ENCODE assay signal across 8 mouse cellular contexts in the genomic region with DNA sequence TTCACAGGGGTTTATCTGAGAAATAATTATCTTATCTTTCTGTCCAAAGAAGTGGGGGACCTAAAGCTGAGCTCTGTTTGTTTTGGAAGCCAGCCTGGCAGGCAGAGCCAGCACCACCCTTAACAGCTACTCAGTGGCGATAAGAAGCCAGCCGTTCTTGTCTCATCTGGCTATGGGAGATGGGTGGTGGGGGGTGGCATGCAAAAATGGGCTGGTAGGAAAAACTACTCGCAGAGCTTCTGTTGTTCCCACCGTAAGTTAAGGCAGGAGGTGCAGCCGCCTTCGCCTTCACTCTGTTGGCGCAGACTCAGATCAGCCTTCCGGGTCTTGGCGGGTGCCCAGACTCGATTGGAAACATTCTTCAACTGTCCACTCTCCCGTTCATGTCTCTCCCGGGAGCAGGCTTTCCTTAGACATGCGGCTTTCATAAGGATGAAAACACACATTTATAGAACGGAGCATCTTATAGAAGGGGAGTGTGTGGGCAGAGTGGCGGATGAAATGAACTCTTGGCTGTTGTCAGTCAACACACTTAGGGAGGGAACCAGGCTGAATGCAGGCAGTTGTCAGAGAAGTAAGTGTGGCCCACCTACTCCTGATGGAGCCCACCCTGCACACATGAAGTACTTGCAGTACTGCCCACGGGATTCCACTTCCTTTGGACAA.
DNase-seq lines count a peak whose midpoint lies in the region; ATAC-seq and TF ChIP-seq lines count a peak whose summit lies in the region.

No protein-coding gene starts in this region.

- no peak for TF ChIP-seq CTCF in cerebellum, adult 2 months (IDR thresholded peaks at IDR 0.05; ENCODE audit: borderline replicate concordance, insufficient read depth, low read depth, low read length)

- TF ChIP-seq POLR2A in cerebellum, adult 2 months (IDR thresholded peaks at IDR 0.05; ENCODE audit: borderline replicate concordance, insufficient read depth, low read length): no peak

- H3K27ac ChIP-seq in cerebellum, adult 2 months (ENCODE audit: insufficient read depth, low read length): no peak overlapping the region
- H3K27ac ChIP-seq in midbrain, embryonic 15.5 days: no peak overlapping the region
- no peak overlapping the region for H3K27ac ChIP-seq in midbrain, embryonic 14.5 days (replicated peaks; ENCODE audit: low read depth, low read length)

- H3K9me3 ChIP-seq in midbrain, embryonic 15.5 days: no peaks in the 10 kb centered on the region
- H3K9me3 ChIP-seq in midbrain, embryonic 14.5 days (ENCODE audit: control insufficient read depth, low read length): no peaks in the 10 kb centered on the region

- H3K4me3 ChIP-seq in cerebellum, adult 2 months (replicated peaks; ENCODE audit: insufficient read depth, low read depth, low read length): peak overlapping the region; percentile 10
- no peak overlapping the region for H3K4me3 ChIP-seq in midbrain, embryonic 15.5 days
- H3K4me3 ChIP-seq in midbrain, embryonic 14.5 days (replicated peaks; ENCODE audit: low read depth, low read length): no peak overlapping the region

- no peaks in the 10 kb centered on the region for H3K27me3 ChIP-seq in cerebellum, adult 2 months (ENCODE audit: control insufficient read depth, insufficient read depth, low read length)
- no peaks in the 10 kb centered on the region for H3K27me3 ChIP-seq in midbrain, embryonic 15.5 days (replicated peaks)
- no peaks in the 10 kb centered on the region for H3K27me3 ChIP-seq in midbrain, embryonic 14.5 days (ENCODE audit: control insufficient read depth, insufficient read depth, low read length)

- H3K4me2 ChIP-seq in midbrain, embryonic 15.5 days: peak overlapping the region; percentile 9; the same call in 1 of the 2 replicates
- H3K4me2 ChIP-seq in midbrain, embryonic 14.5 days (ENCODE audit: low read length): no peak overlapping the region

- DNase-seq in cerebellum, adult 2 months: peak; percentile 20 to 23
- DNase-seq in cerebellum, adult 18-20 months: no peak
- no peak for DNase-seq in midbrain, embryonic 14.5 days
- peak; percentile 72 for DNase-seq in heart, postnatal 4 days
- DNase-seq in lung, postnatal 14 days: peak; percentile 51
- DNase-seq in embryo, embryonic 9.5 days (ENCODE audit: extremely low spot score): no peak
- DNase-seq in thymus, postnatal 14 days: no peak

- H3K4me1 ChIP-seq in cerebellum, adult 2 months (ENCODE audit: control insufficient read depth, insufficient read depth, low read length): 0 out of 2 replicates have a peak, but pooled peaks cover 3% of the 10 kb centered on the region
- peaks cover 7% of the 10 kb centered on the region; the same call in 1 of the 2 replicates for H3K4me1 ChIP-seq in midbrain, embryonic 15.5 days
- 0 out of 2 replicates have a peak, but pooled peaks cover 3% of the 10 kb centered on the region for H3K4me1 ChIP-seq in midbrain, embryonic 14.5 days (ENCODE audit: control insufficient read depth, insufficient read depth, low read length)

- no peak overlapping the region for H3K9ac ChIP-seq in midbrain, embryonic 15.5 days
- H3K9ac ChIP-seq in midbrain, embryonic 14.5 days (replicated peaks; ENCODE audit: low read length): no peak overlapping the region

- 9% methylated on average over 16 of the region's 16 CpGs for WGBS in cerebellum, adult 2 months
- WGBS in midbrain, embryonic 15.5 days: 66% methylated on average over 16 of the region's 16 CpGs
- 79% methylated on average over 16 of the region's 16 CpGs for WGBS in midbrain, embryonic 14.5 days

- no peak for ATAC-seq in midbrain, embryonic 15.5 days (replicated peaks)
- no peak for ATAC-seq in midbrain, embryonic 14.5 days (ENCODE audit: low FRiP score, low TSS enrichment)

- H3K36me3 ChIP-seq in midbrain, embryonic 15.5 days (replicated peaks): no peaks in the 10 kb centered on the region
- no peaks in the 10 kb centered on the region for H3K36me3 ChIP-seq in midbrain, embryonic 14.5 days (ENCODE audit: control insufficient read depth, insufficient read depth, low read length)

Comparison
In these comparisons a context has a peak if more than half of its experiments do, and no peak if none do; other contexts are left out.
1. DNase-seq: peak in cerebellum, adult 2 months (2 of 2), heart, postnatal 4 days (single experiment) and lung, postnatal 14 days (single experiment); none in cerebellum, adult 18-20 months (0 of 2), midbrain, embryonic 14.5 days (single experiment), embryo, embryonic 9.5 days (single experiment) and thymus, postnatal 14 days (single experiment).